Mouse (Mus musculus): ENCODE data around the gene Fbxo17. TPM values are rescaled to one million over a fixed set of nuclear protein-coding genes. Genes with fewer than 3 reads are reported as not detected.

Gene Fbxo17
- total RNA-seq (2012; rRNA removed) (0.13 and 0.25 TPM in 2 replicates), total RNA-seq (2014; rRNA removed) (not detected in 2 replicates), polyA plus RNA-seq (2012; ENCODE audit: insufficient read length, low read depth) (0.26 and 0.37 TPM in 2 replicates)

DNA sequence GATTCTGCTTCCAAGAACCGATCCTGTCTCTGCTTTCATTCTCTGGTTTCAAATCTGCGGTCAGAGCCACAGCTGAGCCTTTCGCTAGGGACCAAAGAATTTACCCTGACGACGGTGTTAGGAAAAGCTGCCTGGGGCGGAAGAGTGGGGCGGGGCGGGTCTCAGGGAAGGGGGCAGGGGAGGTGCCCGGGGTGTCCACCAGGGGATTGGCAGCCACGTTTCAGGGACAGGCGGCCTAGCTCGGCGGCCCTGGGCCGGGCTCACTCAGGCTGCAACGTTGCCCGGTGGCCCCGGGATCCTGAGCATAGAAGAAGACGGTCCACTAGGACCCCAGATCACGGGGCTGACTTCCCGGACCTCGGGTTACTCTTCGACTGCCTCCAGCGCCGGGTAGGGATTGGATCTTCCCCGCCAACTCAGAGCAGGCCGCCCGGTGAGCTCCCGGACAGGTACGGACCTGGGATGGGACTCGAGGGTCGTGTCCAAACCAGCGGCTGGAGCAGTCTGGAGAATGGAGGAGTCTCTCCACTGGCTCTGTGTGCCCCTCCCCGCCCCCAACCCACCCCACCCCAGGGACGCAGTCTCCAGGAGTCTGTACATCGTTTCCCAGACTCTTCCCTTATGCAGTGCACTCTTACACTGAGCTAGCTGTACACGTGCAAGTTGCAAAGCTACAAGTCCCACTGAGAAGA, at the start of gene Fbxo17:
Fbxo17 (plus strand) TSS at position 215 of the 692 bp plus-strand sequence.
- Histone ChIP-seq H3K27me3 (replicated peaks) (no peaks in the 10 kb centered on the region), H3K9ac (ENCODE audit: insufficient read depth, low read depth) (no peak within 1 kb of the TSS), H3K4me3 (replicated peaks in 1 of 3; ENCODE audit: low read depth in 2 of 3, low read length in 2 of 3, poor library complexity in 1 of 3) (no peak within 1 kb of the TSS), H3K9me3 (replicated peaks; ENCODE audit: low read length) (no peaks in the 10 kb centered on the region), H3K27ac (ENCODE audit: insufficient read depth, low read depth) (no peak within 1 kb of the TSS), H3K79me2 (replicated peaks; ENCODE audit: control insufficient read depth, extremely low read depth, insufficient read depth, poor library complexity, severe bottlenecking) (no peaks in the 10 kb centered on the region), H3K4me1 (ENCODE audit: control insufficient read depth in 1 of 2, insufficient read depth in 2 of 2) (peaks cover 2 to 14% of the 10 kb centered on the region in 2 experiments; a peak in 2 of 4 replicates), H3K36me3 (replicated peaks in 1 of 2; ENCODE audit: control insufficient read depth in 1 of 2, insufficient read depth in 1 of 2, low read length in 1 of 2) (no peaks in the 10 kb centered on the region), H3K4me2 (ENCODE audit: insufficient read depth, low read depth, poor library complexity, severe bottlenecking) (0 out of 2 replicates have a peak within 1 kb of the TSS, but pooled peaks have one; percentile 6)
- TF ChIP-seq SMC3 (IDR thresholded peaks at IDR 0.05; ENCODE audit: low read depth, low read length) (no peak), UBTF (IDR thresholded peaks at IDR 0.05; ENCODE audit: low read depth, low read length) (no peak), MAX (IDR thresholded peaks at IDR 0.05; ENCODE audit: low read length) (no peak), PAX5 (IDR thresholded peaks at IDR 0.05; ENCODE audit: low read length) (no peak), ZC3H11A (IDR thresholded peaks at IDR 0.05; ENCODE audit: low read depth, low read length) (no peak), JUN (IDR thresholded peaks at IDR 0.05; ENCODE audit: insufficient read depth, low read depth, low read length) (no peak), ETS1 (conservative IDR thresholded peaks at IDR 0.05; ENCODE audit: low read depth, low read length) (no peak), TCF12 (IDR thresholded peaks at IDR 0.05; ENCODE audit: low read depth, low read length) (no peak), MYC (IDR thresholded peaks at IDR 0.05; ENCODE audit: low read depth, low read length) (no peak), ELF1 (IDR thresholded peaks at IDR 0.05; ENCODE audit: low read depth, low read length) (no peak), TBP (conservative IDR thresholded peaks at IDR 0.05; ENCODE audit: low read depth, low read length) (no peak), BHLHE40 (IDR thresholded peaks at IDR 0.05; ENCODE audit: low read depth, low read length) (no peak)
- in situ Hi-C loops (cut with MboI; ENCODE audit: low pct_ligation_motif_present, low pct_unique_long_range_greater_than_20kb, low sequenced_read_pairs) = no loop called here
- DNase-seq (ENCODE audit: extremely low read depth) = no peak
- dilution Hi-C loops (cut with MboI; ENCODE audit: extremely low pct_ligation_motif_present, extremely low pct_unique_long_range_greater_than_20kb, low sequenced_read_pairs) = no loop called here

DNA sequence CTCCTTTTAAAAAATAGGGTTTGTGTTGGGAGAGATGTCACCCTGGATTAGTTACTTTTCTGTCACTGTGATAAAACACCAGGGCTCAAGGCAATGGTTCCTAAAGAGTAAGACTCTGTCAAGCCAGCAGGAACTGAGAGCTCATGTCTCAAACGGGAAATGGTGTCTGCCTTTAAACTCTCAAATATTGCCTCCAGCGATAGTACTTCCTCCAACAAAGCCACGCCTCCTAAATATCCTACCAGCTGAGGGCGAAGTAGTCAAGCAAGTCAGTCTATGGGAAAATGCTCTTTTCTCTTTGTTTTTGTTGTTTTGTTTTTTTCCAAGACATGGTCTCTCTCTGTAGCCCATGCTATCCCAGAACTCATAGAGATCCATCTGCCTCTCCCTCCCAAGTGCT, 45.4 kb upstream of the Fbxo17 start:
- Histone ChIP-seq H3K27ac (ENCODE audit: insufficient read depth, low read depth) (no peak overlapping the region), H3K4me1 (ENCODE audit: control insufficient read depth in 1 of 2, insufficient read depth in 2 of 2) (peaks cover 1 to 15% of the 10 kb centered on the region in 2 experiments), H3K27me3 (replicated peaks) (no peaks in the 10 kb centered on the region), H3K4me3 (replicated peaks in 1 of 3; ENCODE audit: low read depth in 2 of 3, low read length in 2 of 3, poor library complexity in 1 of 3) (no peak overlapping the region), H3K4me2 (ENCODE audit: insufficient read depth, low read depth, poor library complexity, severe bottlenecking) (no peak overlapping the region), H3K9me3 (replicated peaks; ENCODE audit: low read length) (no peaks in the 10 kb centered on the region), H3K9ac (ENCODE audit: insufficient read depth, low read depth) (no peak overlapping the region), H3K36me3 (replicated peaks in 1 of 2; ENCODE audit: control insufficient read depth in 1 of 2, insufficient read depth in 1 of 2, low read length in 1 of 2) (no peaks in the 10 kb centered on the region), H3K79me2 (replicated peaks; ENCODE audit: control insufficient read depth, extremely low read depth, insufficient read depth, poor library complexity, severe bottlenecking) (no peaks in the 10 kb centered on the region)
- TF ChIP-seq ELF1 (IDR thresholded peaks at IDR 0.05; ENCODE audit: low read depth, low read length) = 0 out of 2 replicates have a peak, but pooled peaks have one; percentile 39
- no peak for TF ChIP-seq RCOR1 (conservative IDR thresholded peaks at IDR 0.05; ENCODE audit: low read depth, low read length)
- peak; percentile 39 for DNase-seq (ENCODE audit: extremely low read depth)
- dilution Hi-C loops (cut with MboI; ENCODE audit: extremely low pct_ligation_motif_present, extremely low pct_unique_long_range_greater_than_20kb, low sequenced_read_pairs) = no loop called here
- in situ Hi-C loops (cut with MboI; ENCODE audit: low pct_ligation_motif_present, low pct_unique_long_range_greater_than_20kb, low sequenced_read_pairs) = no loop called here
